Mouse (Mus musculus) thymus, adult 2 months (tissue): ENCODE data around the gene Gm867.

Source experiments
- CTCF ChIP-seq: fragments of 200-500 bp; IDR thresholded peaks from 2 replicates; pipeline ENCODE4 v1.5.1; 2012; ENCODE audit warnings: mild to moderate bottlenecking, control low read depth, low read length, moderate library complexity, borderline replicate concordance; ENCODE audit not compliant: control insufficient read depth, poor library complexity, insufficient read depth; ENCODE audit errors: extremely low read depth
- POLR2A ChIP-seq: fragments of 200-500 bp; IDR thresholded peaks from 2 replicates; pipeline ENCODE4 v1.6.1; 2012; ENCODE audit warnings: mild to moderate bottlenecking, low read length, control low read depth, moderate library complexity; ENCODE audit not compliant: control insufficient read depth, poor library complexity, insufficient read depth; ENCODE audit errors: extremely low read depth

GRCm38 (mm10) chr10:75941042-75941824 lies 761 bp upstream of the Gm867 start:
- TF ChIP-seq POLR2A, result no peak
- TF ChIP-seq CTCF, result no peak
